24 mouse cellular contexts compared by ENCODE assay signal in genomic region chr3:84675710-84676109, GRCm38 (mm10). TPM values are rescaled to one million over a fixed set of nuclear protein-coding genes. Genes with fewer than 3 reads are reported as not detected.
DNase-seq lines count a peak whose midpoint lies in the region; ATAC-seq and TF ChIP-seq lines count a peak whose summit lies in the region.
"Had no signal": no experiment of that assay in that cellular context is flagged by ENCODE, and none has a peak within 500 bp of the region (broad histone marks: within the 10 kb centered on the region; RNA-seq: fewer than 3 reads in every experiment).

No protein-coding gene starts in this region.

- peak; percentile 62 for ATAC-seq in neutrophil, adult 5-6 weeks (ENCODE audit: extremely low read depth, insufficient number of reproducible peaks, low FRiP score, poor library complexity, severe bottlenecking)
- ATAC-seq: forebrain, embryonic 13.5 days; forebrain, embryonic 16.5 days; intestine, embryonic 15.5 days had no signal

- H3K4me1 ChIP-seq in heart, embryonic 10.5 days, result no peaks in the 10 kb centered on the region
- H3K4me1 ChIP-seq in bone marrow, adult 2 months (ENCODE audit: control insufficient read depth, insufficient read depth, low read length), result peaks cover 17% of the 10 kb centered on the region
- H3K4me1 ChIP-seq: forebrain, embryonic 10.5 days; forebrain, embryonic 13.5 days; hindbrain, embryonic 12.5 days; hindbrain, embryonic 15.5 days; intestine, embryonic 15.5 days had no signal

- no peak for TF ChIP-seq CTCF in bone marrow, adult 2 months (IDR thresholded peaks at IDR 0.05; ENCODE audit: control insufficient read depth, insufficient read depth, low read length)

- TF ChIP-seq POLR2A in bone marrow, adult 2 months (IDR thresholded peaks at IDR 0.05; ENCODE audit: borderline replicate concordance, control insufficient read depth, low read depth, low read length), result no peak

- H3K79me2 ChIP-seq in macrophage (ENCODE audit: inconsistent target), result peaks cover 64% of the 10 kb centered on the region

- H3K4me3 ChIP-seq in heart, embryonic 10.5 days, result no peak overlapping the region
- no peak overlapping the region for H3K4me3 ChIP-seq in bone marrow, adult 2 months (replicated peaks; ENCODE audit: control insufficient read depth, low read depth, low read length)
- H3K4me3 ChIP-seq in macrophage (ENCODE audit: inconsistent target), result no peak overlapping the region
- H3K4me3 ChIP-seq: forebrain, embryonic 10.5 days; forebrain, embryonic 13.5 days; hindbrain, embryonic 12.5 days; hindbrain, embryonic 15.5 days; intestine, embryonic 15.5 days had no signal

- 0 out of 2 replicates have a peak, but pooled peaks cover 5% of the 10 kb centered on the region for H3K27me3 ChIP-seq in heart, embryonic 10.5 days (ENCODE audit: insufficient read depth, poor library complexity, severe bottlenecking)
- H3K27me3 ChIP-seq: forebrain, embryonic 13.5 days; hindbrain, embryonic 12.5 days; hindbrain, embryonic 15.5 days; intestine, embryonic 15.5 days had no signal

- no peak overlapping the region for H3K27ac ChIP-seq in heart, embryonic 10.5 days
- peak overlapping the region; percentile 76 for H3K27ac ChIP-seq in bone marrow, adult 2 months (ENCODE audit: control insufficient read depth, insufficient read depth, low read depth, low read length, poor library complexity)
- peak overlapping the region; percentile 66 for H3K27ac ChIP-seq in macrophage
- H3K27ac ChIP-seq: forebrain, embryonic 10.5 days; forebrain, embryonic 13.5 days; hindbrain, embryonic 12.5 days; hindbrain, embryonic 15.5 days; intestine, embryonic 15.5 days had no signal

- WGBS in heart, embryonic 10.5 days, result 74% methylated on average over 5 of the region's 5 CpGs
- WGBS in bone marrow, adult 2 months, result 70% methylated on average over 5 of the region's 5 CpGs
- 66% methylated on average over 5 of the region's 5 CpGs for WGBS in macrophage (ENCODE audit: missing documents)

- no peaks in the 10 kb centered on the region for H3K9me3 ChIP-seq in heart, embryonic 10.5 days
- H3K9me3 ChIP-seq: forebrain, embryonic 10.5 days; forebrain, embryonic 13.5 days; hindbrain, embryonic 12.5 days; hindbrain, embryonic 15.5 days; intestine, embryonic 15.5 days had no signal

- H3K36me3 ChIP-seq in heart, embryonic 10.5 days, result no peaks in the 10 kb centered on the region
- H3K36me3 ChIP-seq in macrophage (ENCODE audit: inconsistent target), result no peaks in the 10 kb centered on the region
- H3K36me3 ChIP-seq: forebrain, embryonic 10.5 days; hindbrain, embryonic 12.5 days; hindbrain, embryonic 15.5 days; intestine, embryonic 15.5 days had no signal

- peak; percentile 65 for DNase-seq in heart, adult 11 months
- DNase-seq in heart, embryonic 10.5 days (ENCODE audit: low spot score), result no peak
- no peak for DNase-seq in heart, adult 9 months (ENCODE audit: low spot score in 2 of 2)
- DNase-seq in right cerebral cortex, postnatal 36 days (ENCODE audit: low spot score in 2 of 2), result no peak
- no peak for DNase-seq in ovary, adult 18-20 months (ENCODE audit: low spot score)
- DNase-seq: adrenal gland, adult 2 months; adrenal gland, postnatal 14 days; B cell, adult 2 months; cerebellum, adult 11 months; cerebellum, adult 2 months; cerebellum, adult 9-11 months; cerebellum, postnatal 36 days; gastrocnemius, postnatal 10 days; gastrocnemius, postnatal 36 days; heart, adult 18-20 months had no signal

RNA-seq across cellular contexts. Expression of gene Tmem154, which starts 9.7 kb away (rescaled TPM):
- 0.25 and 0.26 TPM in 2 replicates for polyA plus RNA-seq in heart, embryonic 10.5 days (2016; fragmentation: Nextera tagmentation; extraction: Ambion mirVana)
- polyA plus RNA-seq in bone marrow, adult 2 months (2011; ENCODE audit: insufficient read depth, insufficient read length, low replicate concordance, missing spikeins), result 4.8 and 12.6 TPM in 2 replicates
- total RNA-seq in macrophage (2018; cell fraction: chromatin; rRNA removed), result 100 to 1,000 TPM in 10 of 26 experiments, 10 to 100 TPM in 11, 1 to 10 TPM in 5; 5.6 to 262 (median 81.4) TPM
- 100 to 1,000 TPM in 8 of 26 experiments, 10 to 100 TPM in 18; 34.4 to 131 (median 62.0) TPM for total RNA-seq in macrophage (2018; cell fraction: cytosol; rRNA removed)
- 100 to 1,000 TPM in 6 of 26 experiments, 10 to 100 TPM in 19, 1 to 10 TPM in 1; 9.0 to 177 (median 62.5) TPM for total RNA-seq in macrophage (2018; cell fraction: nucleus; rRNA removed)
- polyA plus RNA-seq in macrophage (2018), result 57.7 to 102 TPM (median 78.1 TPM) in 3 replicates
- total RNA-seq in neutrophil, adult 5-6 weeks (2017), result 131 and 140 TPM in 2 replicates
